Mouse (Mus musculus) layer of hippocampus, postnatal 14 days (tissue): ENCODE results near the gene Polr2c. TPM values are rescaled to one million over a fixed set of nuclear protein-coding genes. Genes with fewer than 3 reads are reported as not detected.
"Not testable (repeated sequence)": the region's sequence is repeated elsewhere in the genome, so short reads cannot be mapped to it uniquely, and the experiment has no call there.

Experiments used
- DNase-seq, 2 experiments: peaks; one replicate each; pipeline ENCODE4 v3.0.0; 2021 to 2022; ENCODE audit warnings: low spot score in 2 of 2, mixed read lengths in 1 of 2
- long read RNA-seq, 2 experiments: library from polyadenylated mRNA; stranded (forward); transcript quantifications; one replicate each; pipeline ENCODE4 v2.0.0; 2021
- total RNA-seq, 2 experiments: library from RNA; stranded (reverse); gene quantifications; 2 replicates each; pipeline ENCODE4 v1.2.3; 2021

Gene Polr2c
- total RNA-seq, result 10 to 100 TPM; 50.0 to 57.8 TPM
- long read RNA-seq, experiment 1, transcript Polr2c-201 (9 exons, 1,580 nt), result major isoform, 50 of 70 reads
- long read RNA-seq, experiment 1, partial matches to known transcripts, result 0 of 70 reads
- long read RNA-seq, experiment 1, other reads (novel, unspliced or antisense), result 20 of 70 reads
- long read RNA-seq, experiment 2, transcript Polr2c-201 (9 exons, 1,580 nt), result major isoform, 104 of 187 reads
- long read RNA-seq, experiment 2, partial matches to known transcripts, result 2 of 187 reads
- long read RNA-seq, experiment 2, other reads (novel, unspliced or antisense), result 81 of 187 reads

DNA sequence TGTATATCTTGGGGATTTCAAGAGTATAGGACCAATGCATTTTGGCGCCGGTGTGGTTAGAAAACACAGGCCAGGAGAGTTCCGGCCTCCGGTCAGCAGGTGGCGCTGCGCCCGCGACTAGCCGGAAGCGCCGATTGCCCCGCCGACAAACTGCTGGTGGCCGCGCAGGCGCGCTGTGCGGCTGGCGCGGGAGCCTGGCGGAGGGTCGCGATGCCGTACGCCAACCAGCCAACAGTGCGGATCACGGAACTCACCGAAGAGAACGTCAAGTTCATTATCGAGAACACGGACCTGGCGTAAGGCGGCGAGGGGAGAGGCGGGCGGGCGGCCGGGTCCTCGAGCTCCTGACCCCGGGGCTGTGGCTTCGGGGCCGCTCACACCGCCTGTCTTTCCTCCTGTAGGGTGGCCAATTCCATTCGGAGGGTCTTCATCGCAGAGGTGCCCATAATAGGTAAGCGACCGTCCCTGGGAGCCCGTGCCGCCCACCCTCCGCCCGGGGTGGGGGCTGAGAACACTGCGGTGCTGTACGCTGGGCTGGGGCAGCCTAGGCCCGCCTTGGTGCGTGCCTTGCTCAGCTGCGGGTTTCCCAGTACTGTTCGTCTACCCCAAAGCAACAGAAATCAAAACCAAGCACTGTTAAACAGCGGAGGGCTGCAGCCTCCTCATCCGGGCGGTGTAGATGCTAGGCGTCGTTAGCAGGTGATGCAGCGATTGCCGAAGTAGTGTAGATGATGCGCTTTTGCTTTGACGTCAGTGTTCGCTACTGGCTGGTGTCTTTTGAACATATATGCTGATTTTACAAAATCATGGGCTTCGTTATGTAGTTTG, at the start of gene Polr2c:
Gene Polr2c, plus strand, starts transcription at position 105 of the 828 bp plus-strand sequence.
- peak; percentile 89 to 92 for DNase-seq

DNA sequence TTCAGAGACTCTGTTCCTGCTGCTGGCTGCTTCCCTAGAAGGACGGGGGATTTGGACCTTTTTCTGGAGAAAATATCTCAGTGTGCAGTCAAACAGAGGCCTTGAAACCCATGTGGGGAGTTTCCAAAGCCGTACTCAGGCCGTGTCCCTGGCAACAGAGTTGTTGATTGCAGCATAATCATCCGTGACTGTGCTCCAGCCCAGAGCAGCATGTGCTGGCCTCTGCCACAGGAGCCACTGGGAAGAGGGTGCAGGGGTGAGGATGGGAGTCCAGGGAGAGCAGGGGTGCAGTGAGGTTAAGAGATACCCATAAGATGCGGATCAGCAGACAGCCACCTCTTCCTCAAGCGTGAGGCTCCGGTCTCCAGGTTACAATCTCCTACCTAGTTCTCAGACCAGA, 49.7 kb upstream of the Polr2c start:
- DNase-seq, result no peak

DNA sequence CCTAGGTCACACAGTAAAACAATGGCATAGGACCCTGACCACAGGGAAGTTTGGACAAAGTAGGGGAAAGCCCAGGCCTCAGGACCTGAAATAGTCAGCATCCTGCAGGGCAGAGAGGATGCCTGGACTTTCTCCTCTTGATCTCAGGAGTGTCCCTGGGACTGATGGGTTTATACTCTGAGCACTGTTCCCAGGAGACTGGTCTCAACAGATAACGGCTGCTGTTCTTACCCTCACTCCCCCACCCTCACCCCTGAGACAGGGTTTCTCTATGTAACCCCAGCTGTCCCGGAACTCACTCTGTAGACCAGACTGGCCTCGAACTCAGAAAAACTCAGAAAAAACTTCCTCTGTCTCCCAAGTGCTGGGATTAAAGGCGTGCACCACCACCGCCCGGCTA, 48.9 kb upstream of the Polr2c start:
- DNase-seq, result no peak

DNA sequence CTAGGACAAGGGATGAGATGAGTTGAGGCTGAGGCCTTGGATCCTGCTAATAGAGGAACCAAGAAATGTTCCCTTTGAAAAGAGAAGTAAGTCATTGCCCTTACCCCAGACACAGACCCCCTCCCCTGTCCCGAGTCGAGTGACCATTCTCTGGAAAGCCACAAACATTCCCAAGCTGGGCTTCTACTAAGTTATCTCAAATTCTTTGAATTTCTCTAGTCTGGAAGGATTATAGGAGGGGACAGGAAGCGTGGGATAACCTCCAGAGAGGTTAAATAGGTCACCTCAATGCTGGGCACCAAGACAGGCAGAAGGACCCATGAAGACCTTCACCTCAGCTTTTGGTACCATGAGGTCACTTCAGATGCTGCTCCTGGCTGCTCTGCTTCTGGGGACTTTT, 47.1 kb upstream of the Polr2c start, which contains the start of gene Ccl17:
Gene Ccl17, plus strand, starts transcription at position 301 of the 400 bp plus-strand sequence.
- DNase-seq, result no peak

DNA sequence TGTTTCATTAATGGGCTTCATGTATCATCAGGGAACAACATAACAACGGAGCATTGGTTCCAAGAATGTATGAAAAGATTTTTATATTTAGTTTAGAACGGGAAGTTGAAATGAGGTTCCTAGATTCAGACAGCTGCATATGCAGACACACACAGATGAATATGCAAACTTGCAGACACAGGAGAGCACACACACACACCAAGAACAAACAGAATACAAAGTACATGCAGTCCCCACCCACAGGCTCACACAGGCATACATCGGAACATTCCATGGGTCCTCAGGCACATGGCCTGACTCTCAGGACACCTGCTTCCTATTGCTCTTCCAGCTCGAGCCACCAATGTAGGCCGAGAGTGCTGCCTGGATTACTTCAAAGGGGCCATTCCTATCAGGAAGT, 46.4 kb upstream of the Polr2c start:
- peak in 1 of 2 experiments; percentile 43 for DNase-seq

DNA sequence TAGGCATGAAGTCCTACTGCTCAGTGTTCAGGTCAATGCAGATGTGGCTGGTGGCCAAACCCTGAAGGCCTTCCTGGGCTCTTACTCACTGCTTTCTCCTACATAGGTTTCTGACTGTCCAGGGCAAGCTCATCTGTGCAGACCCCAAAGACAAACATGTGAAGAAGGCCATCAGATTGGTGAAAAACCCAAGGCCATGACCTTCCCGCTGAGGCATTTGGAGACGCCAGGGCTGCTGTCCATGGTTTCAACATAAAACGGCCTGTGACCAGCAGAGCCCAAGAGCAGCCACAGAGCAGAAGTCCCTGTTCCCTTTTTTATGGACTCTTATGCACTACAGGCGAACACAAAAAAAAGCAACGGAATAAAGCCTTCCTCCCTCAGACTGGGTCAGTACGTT, 45.6 kb upstream of the Polr2c start:
- no peak for DNase-seq

DNA sequence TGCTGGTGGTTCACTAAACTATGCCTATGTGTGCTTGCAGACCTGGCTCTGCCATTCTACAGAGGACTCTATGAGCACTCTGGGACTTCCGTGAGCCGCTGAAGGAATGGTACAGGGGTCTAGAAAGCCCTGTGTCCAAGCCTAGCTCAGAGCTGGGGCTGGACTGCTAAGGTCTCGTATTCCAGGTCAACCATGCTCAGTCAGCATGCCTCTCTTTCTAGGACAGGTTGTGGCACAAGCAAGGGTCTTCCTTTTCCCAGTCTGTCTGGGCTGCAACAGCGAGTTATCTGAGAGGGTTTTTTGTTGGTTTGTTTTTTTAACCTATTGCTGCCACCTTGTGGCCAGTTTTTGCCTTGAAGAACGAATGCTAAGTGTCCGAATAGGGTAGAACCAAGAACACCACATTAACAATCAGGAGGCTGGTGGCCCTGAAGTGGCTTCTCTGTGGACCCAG, 44.6 kb upstream of the Polr2c start:
- peak; percentile 94 to 95 for DNase-seq

DNA sequence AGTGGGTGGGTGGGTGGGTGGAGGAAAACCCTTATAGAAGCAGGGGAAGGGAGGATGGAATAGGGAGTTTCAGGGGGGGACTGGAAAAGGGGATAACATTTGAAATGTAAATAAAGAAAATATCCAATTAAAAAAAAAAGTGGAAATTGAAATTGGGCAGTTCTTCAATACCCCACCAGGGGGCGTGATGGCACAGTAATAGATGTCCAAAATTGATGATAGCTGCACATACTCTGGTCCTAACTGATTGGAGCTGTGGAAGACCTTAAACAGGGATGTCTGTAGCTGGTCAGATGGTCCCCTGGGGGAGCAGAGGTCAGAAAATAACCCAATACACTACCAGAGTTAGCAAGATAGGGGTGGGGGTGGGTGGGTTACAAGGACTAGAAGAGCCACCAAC, 42.7 kb upstream of the Polr2c start:
- no peak for DNase-seq

DNA sequence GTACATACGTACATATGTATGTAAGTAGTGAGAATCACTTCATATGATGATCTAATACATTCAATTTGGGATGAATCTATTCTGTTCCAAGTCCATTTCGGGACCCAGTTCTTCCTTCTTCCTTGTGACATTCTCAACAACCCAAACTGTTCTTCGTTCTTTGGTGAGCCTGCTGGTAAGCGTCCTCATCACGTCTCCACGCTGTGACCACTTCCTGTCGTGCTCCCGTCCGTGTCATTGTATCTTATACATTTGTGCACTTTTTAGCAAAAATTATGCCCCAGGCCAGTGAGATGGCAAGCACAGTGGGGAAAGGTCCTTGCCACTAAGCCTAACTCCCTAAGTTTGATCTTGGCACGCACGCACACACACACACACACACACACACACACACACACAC, 39.3 kb upstream of the Polr2c start:
- DNase-seq, result no peak

DNA sequence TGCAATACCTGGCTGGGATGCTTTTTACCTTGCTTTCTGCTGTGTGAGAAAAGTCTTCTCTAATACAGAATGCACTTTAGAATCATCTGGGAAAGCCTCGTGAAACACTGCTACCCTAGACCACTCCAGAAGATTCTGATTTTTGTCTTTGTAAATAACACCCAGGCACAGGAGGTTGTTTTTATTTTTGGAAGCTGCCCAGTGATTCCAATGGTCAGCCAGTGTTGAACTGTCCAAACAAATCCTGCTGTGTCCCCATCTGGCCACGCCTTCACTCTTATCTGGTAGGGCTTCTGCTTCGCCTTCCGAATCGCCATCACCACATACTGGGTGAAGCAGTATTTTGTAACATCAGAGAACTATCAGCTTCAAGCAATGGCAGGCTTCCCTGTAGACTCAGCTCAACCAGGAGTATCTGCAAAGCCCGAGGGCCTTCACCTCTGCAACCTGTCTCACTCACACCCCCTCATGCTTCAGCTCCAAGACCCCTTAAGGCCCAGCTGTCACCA, 37.5 kb upstream of the Polr2c start:
- no peak for DNase-seq

DNA sequence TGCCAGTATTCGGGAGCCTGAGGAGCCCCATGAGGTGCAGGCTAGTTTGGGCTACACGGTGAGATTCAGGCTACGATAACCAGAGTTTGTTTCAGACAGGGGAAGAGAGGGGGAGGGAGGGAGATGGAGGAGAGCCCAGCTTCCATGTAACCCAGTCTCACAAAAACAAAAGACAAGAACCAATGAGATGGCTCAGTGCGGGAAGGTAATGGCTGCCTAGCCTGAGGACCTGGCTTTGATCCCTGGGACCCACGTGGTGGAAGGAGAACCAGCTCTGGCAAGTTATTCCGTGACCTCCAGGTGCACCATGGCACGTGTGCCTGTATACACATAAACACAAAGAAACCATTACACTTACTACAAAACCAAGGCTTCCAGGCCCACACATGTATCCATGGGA, 36.7 kb upstream of the Polr2c start:
- no peak for DNase-seq

DNA sequence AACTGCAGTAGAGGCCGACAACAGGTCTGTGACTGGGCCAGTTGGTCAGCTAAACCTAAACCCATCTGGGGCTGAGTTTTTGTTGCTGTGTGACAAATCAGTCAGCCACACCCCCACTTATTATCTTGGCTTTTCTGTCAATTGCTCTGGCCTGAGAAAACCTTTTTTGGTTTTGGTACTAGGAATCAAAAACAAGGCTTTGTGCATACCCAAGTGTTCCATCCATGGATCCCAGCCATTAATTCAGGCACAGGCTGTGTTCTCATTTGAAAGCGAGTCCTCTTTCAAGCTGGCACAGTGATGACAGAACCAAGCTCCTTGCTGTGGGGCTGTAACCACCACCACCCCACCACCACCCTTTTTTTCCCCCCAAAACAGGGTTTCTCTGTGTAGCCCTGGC, 35.9 kb upstream of the Polr2c start:
- DNase-seq, result peak in 1 of 2 experiments; percentile 57

DNA sequence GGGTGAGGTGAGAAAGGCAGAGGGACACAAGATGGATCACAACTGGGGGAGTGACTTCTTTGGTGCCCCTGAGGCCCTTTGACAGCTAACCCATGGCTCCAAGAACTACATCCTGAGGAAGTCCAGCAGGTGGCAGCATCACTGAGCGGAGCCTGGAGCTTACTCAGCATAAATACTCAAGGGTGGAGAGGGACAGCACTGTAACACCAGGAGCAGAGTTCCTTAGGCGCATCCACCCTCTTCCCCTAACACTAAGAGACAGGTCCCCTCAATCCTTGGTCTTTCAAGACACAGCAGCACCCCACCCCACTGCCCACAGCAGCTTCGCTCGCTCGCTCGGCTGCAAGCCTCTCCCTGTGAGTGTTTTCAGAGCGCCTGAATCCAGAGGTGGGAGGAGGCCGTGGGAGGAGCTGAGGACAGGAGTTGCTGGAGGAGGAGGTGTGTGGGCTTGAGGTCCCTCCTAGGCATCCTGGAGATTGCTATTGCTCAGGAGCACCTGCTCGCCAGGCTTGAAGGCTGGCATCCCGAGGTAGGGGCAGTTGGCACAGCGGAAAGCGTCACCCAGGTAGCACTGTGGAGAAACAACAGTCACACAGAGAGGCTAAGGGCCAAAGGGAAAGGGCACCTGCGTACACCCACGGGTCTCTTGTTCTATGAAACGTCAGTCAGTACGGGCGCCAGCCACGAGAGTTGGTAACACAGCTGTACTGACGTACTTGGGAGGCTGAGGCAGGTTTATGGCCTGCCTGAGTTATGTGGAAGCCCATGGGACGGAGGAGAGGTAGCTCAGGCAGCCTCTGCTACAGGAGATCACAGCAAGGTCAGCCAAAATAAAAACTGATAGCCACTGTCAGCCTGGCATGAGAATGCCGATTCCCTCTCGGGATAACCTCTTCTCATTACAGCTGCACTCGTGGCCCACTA, 34.4 kb upstream of the Polr2c start:
- DNase-seq, result peak in 1 of 2 experiments; percentile 53

DNA sequence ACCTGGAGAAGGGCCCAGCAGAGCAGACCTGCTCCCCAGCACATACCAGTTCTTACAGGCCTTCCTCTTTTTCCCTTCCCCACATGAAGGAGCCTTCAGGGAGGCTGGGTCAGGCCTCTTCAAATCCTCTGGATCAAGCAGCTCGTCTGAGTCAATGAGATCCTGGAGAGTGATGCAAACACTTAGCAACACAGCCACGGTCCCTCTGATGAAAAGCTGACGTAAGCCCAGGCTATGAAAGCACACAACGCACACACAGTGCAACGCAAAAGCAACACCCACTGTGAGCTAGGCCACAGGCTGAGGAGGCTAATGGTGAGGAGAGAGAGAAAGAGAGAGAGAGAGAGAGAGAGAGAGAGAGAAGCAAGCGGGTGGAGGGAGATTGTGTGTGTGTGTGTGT, 32.1 kb upstream of the Polr2c start:
- DNase-seq, result no peak

DNA sequence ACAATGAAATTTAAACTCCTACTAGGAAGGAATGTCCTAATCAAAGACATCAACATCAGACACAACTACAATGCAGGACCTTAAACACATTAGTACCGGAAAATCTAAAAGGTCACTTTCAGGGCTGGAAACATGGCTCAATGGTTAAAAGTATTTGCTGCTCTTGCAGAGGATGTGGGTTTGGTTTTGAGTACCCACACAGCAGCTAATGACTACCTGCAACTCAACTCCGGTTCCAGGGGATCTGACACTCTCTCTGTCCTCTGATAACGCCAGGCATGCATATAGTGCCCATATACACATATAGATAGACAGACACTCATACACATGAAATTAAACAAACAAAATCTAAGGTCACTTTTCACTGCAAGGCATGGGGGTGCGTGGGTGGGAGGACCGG, 31.0 kb upstream of the Polr2c start:
- DNase-seq, result no peak

DNA sequence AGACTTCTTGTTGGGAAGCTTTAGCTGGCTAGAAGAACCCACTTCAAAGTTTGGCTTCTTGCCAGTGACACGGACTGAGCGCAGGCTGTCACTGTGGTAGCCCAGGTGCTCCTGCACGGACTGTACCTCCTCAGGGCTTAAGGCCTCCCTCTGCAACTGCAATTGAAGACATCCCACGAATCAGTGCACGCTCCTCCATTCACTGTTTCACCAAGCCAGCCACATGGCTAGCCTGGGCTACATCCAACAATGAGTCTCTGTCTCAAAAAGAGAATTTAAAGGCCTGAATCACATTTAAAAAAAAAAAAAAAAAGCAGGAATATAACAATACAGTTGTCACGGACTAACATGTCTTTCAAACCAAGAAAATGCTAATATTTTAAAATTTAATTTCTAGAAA, 29.0 kb upstream of the Polr2c start:
- no peak for DNase-seq

DNA sequence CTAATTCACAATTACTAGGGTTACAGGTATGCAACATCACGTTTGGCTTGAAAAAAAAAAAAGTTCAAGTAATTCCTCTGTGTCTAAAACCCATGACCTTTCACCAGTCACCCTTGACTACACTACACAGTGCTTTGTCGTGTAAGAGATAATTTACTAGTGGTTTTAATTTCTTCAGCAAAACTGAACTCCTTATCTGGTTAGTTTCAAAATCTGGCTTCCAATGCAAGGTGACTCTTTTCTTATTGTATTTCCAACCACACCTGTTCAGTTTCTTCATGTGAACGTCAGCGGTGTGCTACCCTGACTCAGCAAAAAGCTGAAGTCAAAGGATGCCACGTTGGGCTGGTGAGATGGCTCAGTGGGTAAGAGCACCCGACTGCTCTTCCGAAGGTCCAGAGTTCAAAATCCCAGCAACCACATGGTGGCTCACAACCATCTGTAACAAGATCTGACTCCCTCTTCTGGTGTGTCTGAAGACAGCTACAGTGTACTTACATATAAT, 23.3 kb upstream of the Polr2c start:
- DNase-seq, result not testable (repeated sequence)

DNA sequence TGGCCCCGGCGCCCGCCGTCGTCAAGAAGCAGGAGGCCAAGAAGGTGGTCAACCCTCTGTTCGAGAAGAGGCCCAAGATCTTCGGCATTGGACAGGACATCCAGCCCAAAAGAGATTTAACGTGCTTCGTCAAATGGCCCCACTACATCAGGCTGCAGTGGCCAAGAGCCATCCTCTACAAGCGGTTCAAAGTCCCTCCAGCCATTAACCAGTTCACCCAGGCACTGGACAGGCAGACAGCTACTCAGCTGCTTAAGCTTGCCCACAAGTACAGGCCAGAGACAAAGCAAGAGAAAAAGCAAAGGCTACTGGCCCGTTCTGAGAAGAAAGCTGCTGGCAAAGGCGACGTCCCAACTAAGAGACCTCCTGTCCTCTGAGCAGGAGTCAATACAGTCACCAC, 21.5 kb upstream of the Polr2c start:
- DNase-seq, result not testable (repeated sequence)

DNA sequence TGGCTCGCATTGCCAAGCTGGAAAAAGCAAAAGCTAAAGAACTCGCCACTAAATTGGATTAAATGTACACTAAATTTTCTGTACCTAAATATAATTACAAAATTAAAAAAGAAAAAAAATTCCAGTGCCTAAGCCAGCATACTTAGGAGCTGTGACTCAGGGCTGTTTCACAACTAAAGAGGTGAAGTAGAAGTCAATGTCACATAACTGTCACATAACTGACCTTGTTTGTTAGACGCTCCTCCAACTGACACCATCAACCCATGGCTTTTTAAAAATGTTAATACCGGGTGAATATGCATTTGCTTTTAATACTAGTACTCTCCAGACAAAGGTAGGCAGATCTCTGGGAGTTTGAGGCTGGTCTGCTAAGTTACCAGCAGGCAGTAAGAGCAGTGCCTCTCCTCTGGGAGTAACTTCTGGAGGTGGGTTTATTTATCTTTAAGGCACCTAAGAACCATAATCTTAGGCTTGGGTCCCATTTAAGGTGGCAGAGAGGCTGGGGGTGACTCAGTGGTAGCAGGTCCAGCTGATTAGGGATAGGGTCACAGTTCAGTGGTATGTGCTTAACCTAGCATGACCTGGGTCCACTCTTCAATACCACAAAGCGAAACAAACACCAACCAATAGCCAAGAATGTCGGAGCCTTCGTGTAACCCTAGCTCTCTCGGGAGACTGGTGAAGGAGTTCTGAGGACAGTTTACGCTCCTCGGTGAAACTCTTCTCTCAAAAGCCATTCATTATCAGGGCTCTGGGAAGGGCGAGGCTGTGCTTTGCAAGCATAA, 20.6 kb upstream of the Polr2c start:
- DNase-seq, result no peak
